Mouse (Mus musculus) liver, postnatal 0 days (tissue): ENCODE measurements around the gene Ppm1k. TPM values are rescaled to one million over a fixed set of nuclear protein-coding genes. Genes with fewer than 3 reads are reported as not detected.

Experiments
- ATAC-seq: fragments of 200-750 bp; cut with Nextera tagmentation; 2 replicates; pipeline ENCODE4 v1.8.0; 2017; ENCODE audit warnings: mild to moderate bottlenecking, moderate library complexity
- DNase-seq: peaks from one replicate; pipeline ENCODE4 v3.0.0-alpha.2; 2016
- H3K27ac ChIP-seq: fragments of 300-500 bp; sonication (generic); 2 replicates; pipeline ENCODE4 v1.5.1; 2014; ENCODE audit warnings: antibody characterized with exemption, moderate library complexity, mild to moderate bottlenecking, low read depth
- H3K27me3 ChIP-seq: fragments of 300-500 bp; sonication (generic); 2 replicates; pipeline ENCODE4 v1.6.1; 2014; ENCODE audit warnings: low read length, control low read depth, mixed read lengths; ENCODE audit not compliant: insufficient read depth
- H3K36me3 ChIP-seq: fragments of 300-500 bp; sonication (generic); replicated peaks from 2 replicates; pipeline ENCODE4 v1.6.1; 2014; ENCODE audit warnings: mild to moderate bottlenecking, control low read depth, low read length, moderate library complexity, mixed read lengths; ENCODE audit not compliant: insufficient read depth
- H3K4me1 ChIP-seq: fragments of 300-500 bp; sonication (generic); 2 replicates; pipeline ENCODE4 v1.6.1; 2014; ENCODE audit warnings: antibody characterized with exemption, mild to moderate bottlenecking, control low read depth; ENCODE audit not compliant: insufficient read depth
- H3K4me2 ChIP-seq: fragments of 300-500 bp; sonication (generic); 2 replicates; pipeline ENCODE4 v1.6.1; 2014; ENCODE audit warnings: low read depth, mild to moderate bottlenecking, low read length, moderate library complexity, mixed read lengths
- H3K4me3 ChIP-seq: fragments of 300-500 bp; sonication (generic); 2 replicates; pipeline ENCODE4 v1.5.1; 2014; ENCODE audit warnings: low read depth, low read length
- H3K9ac ChIP-seq: fragments of 300-500 bp; sonication (generic); replicated peaks from 2 replicates; pipeline ENCODE4 v1.6.1; 2014; ENCODE audit warnings: mild to moderate bottlenecking, moderate library complexity
- H3K9me3 ChIP-seq: fragments of 300-500 bp; sonication (generic); 2 replicates; pipeline ENCODE4 v1.6.1; 2016; ENCODE audit warnings: mild to moderate bottlenecking, control low read depth, low read length, mixed read lengths
- CTCF ChIP-seq: sonication (generic); IDR thresholded peaks from 2 replicates; pipeline ENCODE4 v1.5.1; 2016; ENCODE audit warnings: antibody characterized with exemption, low read depth
- EP300 ChIP-seq: IDR thresholded peaks from 2 replicates; pipeline ENCODE4 v1.6.1; 2016; ENCODE audit warnings: antibody characterized with exemption, low read depth, mild to moderate bottlenecking
- WGBS: fragments of 180-500 bp; shearing (Covaris S2); extraction: QIAGEN DNeasy Blood & Tissue Kit; methylation state at CpG from one replicate; pipeline ENCODE4 v1.1.7; 2014; ENCODE audit not compliant: insufficient replicate concordance; 5-methylcytosine and 5-hydroxymethylcytosine counted together
- polyA plus RNA-seq: library from polyadenylated mRNA; unstranded; fragments of >200 nt; fragmentation: Nextera tagmentation; extraction: Ambion mirVana; gene quantifications from 2 replicates; pipeline ENCODE4 v1.2.1, GENCODE M21; 2015

Gene Ppm1k
- polyA plus RNA-seq, 1 experiment from 2014 or later: 14.9 TPM

DNA sequence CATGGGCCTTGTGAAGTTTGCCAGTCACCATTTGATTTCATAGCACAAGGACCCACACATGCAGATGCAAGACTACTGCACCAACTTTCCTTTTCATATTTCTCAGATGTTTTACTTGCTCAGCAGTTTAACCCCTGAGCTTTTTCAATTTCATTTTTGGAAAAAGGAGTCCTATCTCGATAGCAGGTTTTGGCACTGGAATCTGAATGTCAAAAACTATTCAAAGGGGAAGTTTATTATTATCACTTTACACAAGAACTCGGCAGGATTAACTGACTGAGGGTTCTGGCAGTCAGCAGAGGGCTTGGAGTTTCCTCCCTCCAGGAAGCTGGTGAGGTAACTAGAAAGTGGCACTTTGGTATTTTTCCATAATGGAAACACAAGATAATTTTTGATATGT, 1.9 kb downstream of the Ppm1k start:
- no peak for DNase-seq
- Histone ChIP-seq H3K9me3 (no peaks in the 10 kb centered on the region), H3K9ac (peak overlapping the region; percentile 66), H3K4me2 (peak overlapping the region; percentile 79), H3K27ac (peak overlapping the region; percentile 91), H3K36me3 (no peaks in the 10 kb centered on the region; the same call in 1 of the 2 replicates), H3K4me1 (0 out of 2 replicates have a peak, but pooled peaks cover 4% of the 10 kb centered on the region), H3K4me3 (peak overlapping the region; percentile 66), H3K27me3 (no peaks in the 10 kb centered on the region)
- 21% methylated on average over 2 of the region's 2 CpGs for WGBS
- TF ChIP-seq CTCF: no peak
- no peak for TF ChIP-seq EP300
- no peak for ATAC-seq

GRCm38 (mm10) chr6:57532022-57532421, 3.2 kb downstream of the Ppm1k start:
- Histone ChIP-seq H3K36me3 (no peaks in the 10 kb centered on the region; the same call in 1 of the 2 replicates), H3K4me1 (peaks cover 6% of the 10 kb centered on the region; the same call in 1 of the 2 replicates), H3K9ac (0 out of 2 replicates have a peak overlapping the region, but pooled peaks have one; percentile 49), H3K4me2 (peak overlapping the region; percentile 16), H3K27me3 (no peaks in the 10 kb centered on the region), H3K9me3 (no peaks in the 10 kb centered on the region), H3K4me3 (no peak overlapping the region), H3K27ac (0 out of 2 replicates have a peak overlapping the region, but pooled peaks have one; percentile 4)
- DNase-seq: no peak
- TF ChIP-seq EP300: no peak
- TF ChIP-seq CTCF: no peak
- no peak for ATAC-seq
- 77% methylated on average over 1 of the region's 1 CpGs for WGBS

- H3K9ac ChIP-seq: peak overlapping the region; percentile 49; the same call in 1 of the 2 replicates
- H3K4me1 ChIP-seq: peaks cover 8% of the 10 kb centered on the region; the same call in 1 of the 2 replicates
- no peak for TF ChIP-seq CTCF
- TF ChIP-seq EP300: no peak
- no peaks in the 10 kb centered on the region for H3K9me3 ChIP-seq
- no peaks in the 10 kb centered on the region for H3K27me3 ChIP-seq
- no peaks in the 10 kb centered on the region; the same call in 1 of the 2 replicates for H3K36me3 ChIP-seq
- ATAC-seq (no peak), DNase-seq (no peak)
- peak overlapping the region; percentile 16 for H3K4me2 ChIP-seq
- no peak overlapping the region for H3K4me3 ChIP-seq
- WGBS: 50% methylated on average over 1 of the region's 1 CpGs
- 0 out of 2 replicates have a peak overlapping the region, but pooled peaks have one; percentile 4 for H3K27ac ChIP-seq
Measured at GRCm38 (mm10) chr6:57531441-57531840, 3.8 kb downstream of the Ppm1k start.

DNA sequence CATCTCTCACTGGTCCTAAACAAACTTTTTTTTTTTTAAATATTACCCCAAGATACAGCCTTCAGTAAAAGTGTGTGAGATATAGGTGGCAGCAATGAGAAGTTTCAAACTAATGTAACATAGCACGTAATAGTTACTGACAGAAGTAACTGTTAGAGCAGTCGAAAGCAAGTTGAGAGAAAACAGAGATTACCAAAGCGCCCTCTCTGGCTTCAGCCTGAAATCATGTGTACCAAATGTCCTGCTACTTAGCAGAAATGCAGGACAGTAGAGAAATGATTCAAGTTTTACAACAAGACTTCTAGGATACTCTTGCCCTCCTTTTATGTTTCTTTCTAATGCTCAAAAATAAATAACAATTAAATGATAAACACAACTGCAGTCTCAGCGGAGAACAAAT, 4.3 kb downstream of the Ppm1k start:
- no peak overlapping the region for H3K4me3 ChIP-seq
- ATAC-seq: no peak

DNA sequence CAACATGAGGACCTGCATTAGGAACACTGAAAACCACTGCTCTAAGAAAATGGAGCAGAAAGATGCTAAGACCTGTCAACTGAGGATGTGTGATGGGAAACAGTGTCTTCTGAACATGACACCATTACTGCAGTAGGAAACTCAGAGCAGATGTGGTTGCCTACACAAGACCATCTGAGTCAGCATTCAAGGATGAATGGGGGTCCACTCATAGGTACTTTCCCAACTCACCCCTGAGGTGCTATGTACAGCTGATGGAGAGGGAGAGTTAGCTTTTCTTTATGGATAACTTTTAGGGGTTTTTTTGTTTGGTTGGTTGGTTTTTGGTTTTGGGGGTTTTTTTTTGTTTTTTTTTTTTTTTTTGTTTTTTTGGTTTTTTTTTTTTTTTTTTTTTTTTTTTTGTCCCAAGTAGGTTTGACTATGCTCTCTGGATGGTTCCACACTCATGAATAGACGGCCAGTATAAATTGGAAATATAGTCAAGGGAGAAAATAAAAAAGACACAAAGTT, 5.9 kb downstream of the Ppm1k start:
- ATAC-seq (no peak), DNase-seq (no peak)
- WGBS: 88% methylated on average over 1 of the region's 1 CpGs
- Histone ChIP-seq H3K4me3 (no peak overlapping the region), H3K36me3 (peaks cover 6% of the 10 kb centered on the region; the same call in 1 of the 2 replicates), H3K9ac (no peak overlapping the region), H3K27me3 (no peaks in the 10 kb centered on the region), H3K4me1 (peaks cover 8% of the 10 kb centered on the region; the same call in 1 of the 2 replicates), H3K9me3 (no peaks in the 10 kb centered on the region), H3K4me2 (no peak overlapping the region), H3K27ac (no peak overlapping the region)
- TF ChIP-seq EP300 (no peak), CTCF (no peak)

More for the DNA sequence above, 4.3 kb downstream of the Ppm1k start:
- Histone ChIP-seq H3K27ac (no peak overlapping the region), H3K9me3 (no peaks in the 10 kb centered on the region), H3K36me3 (no peaks in the 10 kb centered on the region; the same call in 1 of the 2 replicates), H3K9ac (no peak overlapping the region), H3K4me1 (peaks cover 8% of the 10 kb centered on the region; the same call in 1 of the 2 replicates), H3K4me2 (peak overlapping the region; percentile 16), H3K27me3 (no peaks in the 10 kb centered on the region)
- no peak for DNase-seq
- WGBS: 55% methylated on average over 4 of the region's 4 CpGs
- no peak for TF ChIP-seq EP300
- TF ChIP-seq CTCF: 0 out of 2 replicates have a peak, but pooled peaks have one; percentile 5

GRCm38 (mm10) chr6:57526933-57527332, 8.3 kb downstream of the Ppm1k start:
- no peak overlapping the region for H3K4me3 ChIP-seq
- no peak overlapping the region for H3K9ac ChIP-seq
- peaks cover 7% of the 10 kb centered on the region; the same call in 1 of the 2 replicates for H3K36me3 ChIP-seq
- no peak overlapping the region for H3K4me2 ChIP-seq
- no peaks in the 10 kb centered on the region for H3K9me3 ChIP-seq
- ATAC-seq (peak; percentile 52), DNase-seq (no peak)
- H3K4me1 ChIP-seq: peaks cover 6% of the 10 kb centered on the region; the same call in 1 of the 2 replicates
- 62% methylated on average over 2 of the region's 2 CpGs for WGBS
- no peak overlapping the region for H3K27ac ChIP-seq
- H3K27me3 ChIP-seq: no peaks in the 10 kb centered on the region
- TF ChIP-seq EP300: no peak
- TF ChIP-seq CTCF: no peak
